Mouse (Mus musculus) hindbrain, embryonic 12.5 days (tissue): ENCODE results near the gene Slc16a10. TPM values are rescaled to one million over a fixed set of nuclear protein-coding genes. Genes with fewer than 3 reads are reported as not detected.

Experiments
- ATAC-seq: fragments of 200-750 bp; cut with Nextera tagmentation; 2 replicates; pipeline ENCODE4 v1.8.0; 2017; ENCODE audit warnings: moderate TSS enrichment; ENCODE audit not compliant: low FRiP score
- H3K27ac ChIP-seq: fragments of 300-500 bp; sonication (generic); 2 replicates; pipeline ENCODE4 v1.5.1; 2016; ENCODE audit warnings: mild to moderate bottlenecking
- H3K27me3 ChIP-seq: fragments of 300-500 bp; sonication (generic); 2 replicates; pipeline ENCODE4 v1.6.1; 2016; ENCODE audit warnings: mild to moderate bottlenecking
- H3K36me3 ChIP-seq: fragments of 300-500 bp; sonication (generic); 2 replicates; pipeline ENCODE4 v1.6.1; 2016; ENCODE audit warnings: mild to moderate bottlenecking
- H3K4me1 ChIP-seq: fragments of 300-500 bp; sonication (generic); 2 replicates; pipeline ENCODE4 v1.6.1; 2016
- H3K4me2 ChIP-seq: fragments of 300-500 bp; sonication (generic); replicated peaks from 2 replicates; pipeline ENCODE4 v1.6.1; 2016; ENCODE audit warnings: mild to moderate bottlenecking
- H3K4me3 ChIP-seq: fragments of 300-500 bp; sonication (generic); 2 replicates; pipeline ENCODE4 v1.5.1; 2016; ENCODE audit warnings: mild to moderate bottlenecking
- H3K9ac ChIP-seq: fragments of 300-500 bp; sonication (generic); 2 replicates; pipeline ENCODE4 v1.6.1; 2016; ENCODE audit warnings: mild to moderate bottlenecking, moderate library complexity
- H3K9me3 ChIP-seq: fragments of 300-500 bp; sonication (generic); replicated peaks from 2 replicates; pipeline ENCODE4 v1.6.1; 2016; ENCODE audit warnings: mild to moderate bottlenecking
- WGBS: fragments of 180-500 bp; shearing (Covaris S2); methylation state at CpG from one replicate; pipeline ENCODE4 v1.1.7; 2016; 5-methylcytosine and 5-hydroxymethylcytosine counted together
- polyA plus RNA-seq: library from polyadenylated mRNA; unstranded; fragments of >200 nt; fragmentation: Nextera tagmentation; extraction: Ambion mirVana; gene quantifications from 2 replicates; pipeline ENCODE4 v1.2.1, GENCODE M21; 2016

Gene Slc16a10
- polyA plus RNA-seq, 1 experiment from 2014 or later, result 12.6 TPM

GRCm38 (mm10) chr10:40124096-40124495 lies 18.0 kb downstream of the Slc16a10 start:
- H3K4me1 ChIP-seq, result no peaks in the 10 kb centered on the region
- no peak overlapping the region for H3K9ac ChIP-seq
- no peak overlapping the region for H3K4me2 ChIP-seq
- WGBS, result 96% methylated on average over 2 of the region's 2 CpGs
- no peaks in the 10 kb centered on the region for H3K36me3 ChIP-seq
- no peaks in the 10 kb centered on the region for H3K27me3 ChIP-seq
- H3K9me3 ChIP-seq, result no peaks in the 10 kb centered on the region
- no peak overlapping the region for H3K4me3 ChIP-seq
- ATAC-seq, result no peak
- no peak overlapping the region for H3K27ac ChIP-seq

- Histone ChIP-seq H3K36me3 (no peaks in the 10 kb centered on the region), H3K27me3 (no peaks in the 10 kb centered on the region), H3K4me1 (no peaks in the 10 kb centered on the region), H3K4me2 (no peak overlapping the region), H3K4me3 (no peak overlapping the region), H3K9me3 (no peaks in the 10 kb centered on the region), H3K27ac (no peak overlapping the region), H3K9ac (no peak overlapping the region)
- ATAC-seq, result no peak
- WGBS, result 84% methylated on average over 3 of the region's 3 CpGs
Observed at GRCm38 (mm10) chr10:40119466-40119865, 22.6 kb downstream of the Slc16a10 start.

GRCm38 (mm10) chr10:40118743-40119387 lies 23.2 kb downstream of the Slc16a10 start:
- Histone ChIP-seq H3K9me3 (no peaks in the 10 kb centered on the region), H3K27me3 (no peaks in the 10 kb centered on the region), H3K9ac (no peak overlapping the region), H3K4me3 (no peak overlapping the region), H3K4me2 (no peak overlapping the region), H3K36me3 (no peaks in the 10 kb centered on the region), H3K4me1 (no peaks in the 10 kb centered on the region), H3K27ac (no peak overlapping the region)
- ATAC-seq, result no peak
- WGBS, result 88% methylated on average over 5 of the region's 5 CpGs

GRCm38 (mm10) chr10:40113517-40114085 lies 28.5 kb downstream of the Slc16a10 start:
- no peaks in the 10 kb centered on the region for H3K27me3 ChIP-seq
- H3K4me2 ChIP-seq, result no peak overlapping the region
- WGBS, result 84% methylated on average over 7 of the region's 7 CpGs
- H3K9me3 ChIP-seq, result no peaks in the 10 kb centered on the region
- no peak for ATAC-seq
- H3K27ac ChIP-seq, result no peak overlapping the region
- no peak overlapping the region for H3K9ac ChIP-seq
- H3K4me3 ChIP-seq, result no peak overlapping the region
- H3K36me3 ChIP-seq, result no peaks in the 10 kb centered on the region
- no peaks in the 10 kb centered on the region for H3K4me1 ChIP-seq

- Histone ChIP-seq H3K4me3 (no peak overlapping the region), H3K27ac (no peak overlapping the region), H3K9me3 (no peaks in the 10 kb centered on the region), H3K36me3 (no peaks in the 10 kb centered on the region), H3K9ac (no peak overlapping the region), H3K27me3 (no peaks in the 10 kb centered on the region), H3K4me2 (no peak overlapping the region), H3K4me1 (no peaks in the 10 kb centered on the region)
- 87% methylated on average over 10 of the region's 10 CpGs for WGBS
- ATAC-seq, result no peak
Observed at GRCm38 (mm10) chr10:40112256-40112655, 29.8 kb downstream of the Slc16a10 start.

GRCm38 (mm10) chr10:40109520-40109919 lies 32.5 kb downstream of the Slc16a10 start:
- Histone ChIP-seq H3K4me2 (no peak overlapping the region), H3K27ac (no peak overlapping the region), H3K36me3 (no peaks in the 10 kb centered on the region), H3K9ac (no peak overlapping the region), H3K9me3 (no peaks in the 10 kb centered on the region), H3K4me1 (no peaks in the 10 kb centered on the region), H3K4me3 (no peak overlapping the region), H3K27me3 (no peaks in the 10 kb centered on the region)
- WGBS, result 86% methylated on average over 5 of the region's 5 CpGs
- ATAC-seq, result no peak

- H3K4me3 ChIP-seq, result no peak overlapping the region
- ATAC-seq, result no peak
- no peaks in the 10 kb centered on the region for H3K27me3 ChIP-seq
- no peak overlapping the region for H3K27ac ChIP-seq
- WGBS, result 93% methylated on average over 8 of the region's 8 CpGs
- H3K4me1 ChIP-seq, result no peaks in the 10 kb centered on the region
- no peaks in the 10 kb centered on the region for H3K9me3 ChIP-seq
- no peaks in the 10 kb centered on the region for H3K36me3 ChIP-seq
- no peak overlapping the region for H3K9ac ChIP-seq
- H3K4me2 ChIP-seq, result no peak overlapping the region
Observed at GRCm38 (mm10) chr10:40108992-40109391, 33.1 kb downstream of the Slc16a10 start.

- Histone ChIP-seq H3K27me3 (no peaks in the 10 kb centered on the region), H3K9me3 (no peaks in the 10 kb centered on the region), H3K4me2 (no peak overlapping the region), H3K36me3 (no peaks in the 10 kb centered on the region), H3K4me1 (no peaks in the 10 kb centered on the region), H3K4me3 (no peak overlapping the region), H3K9ac (no peak overlapping the region), H3K27ac (no peak overlapping the region)
- no peak for ATAC-seq
- 90% methylated on average over 1 of the region's 1 CpGs for WGBS
Observed at GRCm38 (mm10) chr10:40107995-40108394, 34.1 kb downstream of the Slc16a10 start.

GRCm38 (mm10) chr10:40105174-40105573 lies 36.9 kb downstream of the Slc16a10 start:
- Histone ChIP-seq H3K9me3 (no peaks in the 10 kb centered on the region), H3K27ac (no peak overlapping the region), H3K27me3 (no peaks in the 10 kb centered on the region), H3K36me3 (no peaks in the 10 kb centered on the region), H3K4me3 (no peak overlapping the region), H3K9ac (no peak overlapping the region), H3K4me1 (no peaks in the 10 kb centered on the region), H3K4me2 (no peak overlapping the region)
- 88% methylated on average over 1 of the region's 1 CpGs for WGBS
- no peak for ATAC-seq

- Histone ChIP-seq H3K9me3 (no peaks in the 10 kb centered on the region), H3K4me3 (no peak overlapping the region), H3K27ac (no peak overlapping the region), H3K27me3 (no peaks in the 10 kb centered on the region), H3K4me2 (no peak overlapping the region), H3K9ac (no peak overlapping the region), H3K4me1 (no peaks in the 10 kb centered on the region), H3K36me3 (no peaks in the 10 kb centered on the region)
- no peak for ATAC-seq
- 69% methylated on average over 5 of the region's 5 CpGs for WGBS
Observed at GRCm38 (mm10) chr10:40103790-40104189, 38.3 kb downstream of the Slc16a10 start.

- Histone ChIP-seq H3K27me3 (no peaks in the 10 kb centered on the region), H3K27ac (no peak overlapping the region), H3K9ac (no peak overlapping the region), H3K4me2 (no peak overlapping the region), H3K36me3 (no peaks in the 10 kb centered on the region), H3K9me3 (no peaks in the 10 kb centered on the region), H3K4me3 (no peak overlapping the region), H3K4me1 (no peaks in the 10 kb centered on the region)
- 67% methylated on average over 8 of the region's 8 CpGs for WGBS
- ATAC-seq, result no peak
Observed at GRCm38 (mm10) chr10:40102986-40103385, 39.1 kb downstream of the Slc16a10 start.

- Histone ChIP-seq H3K27me3 (no peaks in the 10 kb centered on the region), H3K4me1 (no peaks in the 10 kb centered on the region), H3K27ac (no peak overlapping the region), H3K4me3 (no peak overlapping the region), H3K9me3 (no peaks in the 10 kb centered on the region), H3K4me2 (no peak overlapping the region), H3K36me3 (no peaks in the 10 kb centered on the region), H3K9ac (no peak overlapping the region)
- 67% methylated on average over 3 of the region's 3 CpGs for WGBS
- no peak for ATAC-seq
Observed at GRCm38 (mm10) chr10:40102166-40102565, 39.9 kb downstream of the Slc16a10 start.

- Histone ChIP-seq H3K9ac (no peak overlapping the region), H3K4me2 (no peak overlapping the region), H3K27me3 (no peaks in the 10 kb centered on the region), H3K4me3 (no peak overlapping the region), H3K4me1 (no peaks in the 10 kb centered on the region), H3K27ac (no peak overlapping the region), H3K9me3 (no peaks in the 10 kb centered on the region), H3K36me3 (no peaks in the 10 kb centered on the region)
- WGBS, result 90% methylated on average over 1 of the region's 1 CpGs
- no peak for ATAC-seq
Observed at GRCm38 (mm10) chr10:40098441-40098840, 43.6 kb downstream of the Slc16a10 start.
